Mouse (Mus musculus) hindbrain, embryonic 10.5 days (tissue): ENCODE measurements around the gene Bcorl1. TPM values are rescaled to one million over a fixed set of nuclear protein-coding genes. Genes with fewer than 3 reads are reported as not detected.

Experiments used
- DNase-seq: peaks from one replicate; pipeline ENCODE4 v3.0.0-alpha.2; 2017; ENCODE audit warnings: low spot score
- H3K27ac ChIP-seq: fragments of 300-500 bp; sonication (generic); 2 replicates; pipeline ENCODE4 v1.5.1; 2016; ENCODE audit warnings: mild to moderate bottlenecking, moderate library complexity
- H3K27me3 ChIP-seq: fragments of 300-500 bp; sonication (generic); 2 replicates; pipeline ENCODE4 v1.6.1; 2016; ENCODE audit warnings: mild to moderate bottlenecking; ENCODE audit not compliant: poor library complexity, insufficient read depth, severe bottlenecking
- H3K36me3 ChIP-seq: fragments of 300-500 bp; sonication (generic); 2 replicates; pipeline ENCODE4 v1.6.1; 2016; ENCODE audit warnings: mild to moderate bottlenecking, moderate library complexity
- H3K4me1 ChIP-seq: fragments of 300-500 bp; sonication (generic); replicated peaks from 2 replicates; pipeline ENCODE4 v1.6.1; 2016; ENCODE audit warnings: mild to moderate bottlenecking
- H3K4me3 ChIP-seq: fragments of 300-500 bp; sonication (generic); 2 replicates; pipeline ENCODE4 v1.5.1; 2016; ENCODE audit warnings: mild to moderate bottlenecking, moderate library complexity
- H3K9me3 ChIP-seq: fragments of 300-500 bp; sonication (generic); 2 replicates; pipeline ENCODE4 v1.6.1; 2016; ENCODE audit warnings: mild to moderate bottlenecking, moderate library complexity
- WGBS: fragments of 180-500 bp; shearing (Covaris S2); methylation state at CpG from one replicate; pipeline ENCODE4 v1.1.7; 2016; 5-methylcytosine and 5-hydroxymethylcytosine counted together
- polyA plus RNA-seq: library from polyadenylated mRNA; unstranded; fragments of >200 nt; fragmentation: Nextera tagmentation; extraction: Ambion mirVana; gene quantifications from 2 replicates; pipeline ENCODE4 v1.2.1, GENCODE M21; 2016

Bcorl1 gene
- polyA plus RNA-seq, 1 experiment from 2014 or later, result 5.4 TPM

- 19% methylated on average over 30 of the region's 30 CpGs for WGBS
- no peak for DNase-seq
- Histone ChIP-seq H3K9me3 (peaks cover 11% of the 10 kb centered on the region; the same call in 1 of the 2 replicates), H3K4me3 (peak overlapping the region; percentile 63), H3K27ac (peak overlapping the region; percentile 82), H3K27me3 (peaks cover 24% of the 10 kb centered on the region), H3K4me1 (peaks cover 19% of the 10 kb centered on the region), H3K36me3 (no peaks in the 10 kb centered on the region)
Observed at GRCm38 (mm10) chrX:48343966-48344642, 2.9 kb downstream of the Bcorl1 start.

DNA sequence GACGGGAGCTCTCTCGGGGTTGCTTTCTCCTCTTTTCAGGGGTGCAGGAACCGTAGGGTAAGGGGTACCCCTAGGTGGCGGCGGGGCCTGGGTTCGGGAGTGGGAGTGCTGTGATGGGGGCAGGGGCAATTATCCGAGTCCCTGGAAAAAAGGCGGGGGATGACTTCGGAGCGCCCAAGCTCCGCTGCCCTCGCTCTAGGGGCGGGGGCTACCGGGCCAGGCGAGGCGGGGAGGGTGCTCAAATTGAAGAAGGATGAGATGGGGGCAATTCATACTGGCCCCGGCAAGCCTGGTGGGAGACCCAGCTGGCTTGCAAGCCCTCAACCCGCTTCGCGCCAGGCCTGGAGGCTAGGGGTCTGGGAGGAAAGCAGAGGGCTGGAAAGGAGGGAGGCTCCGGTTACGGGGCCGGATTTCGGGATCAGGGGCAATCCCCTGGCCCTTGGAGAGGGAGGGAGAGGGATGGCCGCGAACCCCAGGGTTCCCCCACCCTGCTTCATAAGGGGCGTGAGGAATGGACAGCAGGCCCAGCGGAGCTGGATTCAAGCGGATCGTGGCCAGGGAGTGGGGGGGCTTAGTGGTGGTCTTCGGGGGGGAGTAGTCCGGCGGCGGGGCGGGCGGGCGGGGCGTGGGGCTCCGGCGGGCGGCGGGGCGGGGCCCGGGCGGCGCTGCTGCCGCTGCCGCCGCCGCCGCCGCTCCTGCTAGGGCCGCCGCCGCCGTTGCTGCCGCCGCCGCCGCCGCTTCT is 3.7 kb downstream of the Bcorl1 start:
- peaks cover 11% of the 10 kb centered on the region; the same call in 1 of the 2 replicates for H3K9me3 ChIP-seq
- DNase-seq, result peak; percentile 50
- H3K4me3 ChIP-seq, result peak overlapping the region; percentile 63
- no peaks in the 10 kb centered on the region; the same call in 1 of the 2 replicates for H3K36me3 ChIP-seq
- WGBS, result 11% methylated on average over 52 of the region's 61 CpGs
- peaks cover 19% of the 10 kb centered on the region for H3K4me1 ChIP-seq
- peak overlapping the region; percentile 82 for H3K27ac ChIP-seq
- H3K27me3 ChIP-seq, result peaks cover 18% of the 10 kb centered on the region

GRCm38 (mm10) chrX:48345385-48345932 is 4.3 kb downstream of the Bcorl1 start:
- Histone ChIP-seq H3K9me3 (peaks cover 11% of the 10 kb centered on the region; the same call in 1 of the 2 replicates), H3K27ac (peak overlapping the region; percentile 82), H3K4me3 (peak overlapping the region; percentile 63), H3K36me3 (no peaks in the 10 kb centered on the region; the same call in 1 of the 2 replicates), H3K27me3 (peaks cover 18% of the 10 kb centered on the region), H3K4me1 (peaks cover 18% of the 10 kb centered on the region)
- WGBS, result 8% methylated on average over 43 of the region's 45 CpGs
- DNase-seq, result peak; percentile 29

GRCm38 (mm10) chrX:48355346-48355745 is 14.2 kb downstream of the Bcorl1 start:
- no peaks in the 10 kb centered on the region for H3K4me1 ChIP-seq
- no peak for DNase-seq
- no peaks in the 10 kb centered on the region for H3K36me3 ChIP-seq
- H3K27ac ChIP-seq, result no peak overlapping the region
- 89% methylated on average over 6 of the region's 6 CpGs for WGBS
- no peaks in the 10 kb centered on the region for H3K27me3 ChIP-seq
- H3K9me3 ChIP-seq, result no peaks in the 10 kb centered on the region
- H3K4me3 ChIP-seq, result no peak overlapping the region

- Histone ChIP-seq H3K9me3 (no peaks in the 10 kb centered on the region), H3K4me3 (no peak overlapping the region), H3K27me3 (no peaks in the 10 kb centered on the region), H3K27ac (no peak overlapping the region; the same call in 1 of the 2 replicates), H3K4me1 (peaks cover 11% of the 10 kb centered on the region), H3K36me3 (peaks cover 52% of the 10 kb centered on the region)
- 43% methylated on average over 15 of the region's 15 CpGs for WGBS
- peak; percentile 9 for DNase-seq
Observed at GRCm38 (mm10) chrX:48365836-48366577, 24.8 kb downstream of the Bcorl1 start.

GRCm38 (mm10) chrX:48367841-48368240 is 26.7 kb downstream of the Bcorl1 start:
- H3K4me1 ChIP-seq, result peaks cover 11% of the 10 kb centered on the region
- no peak overlapping the region for H3K27ac ChIP-seq
- H3K27me3 ChIP-seq, result no peaks in the 10 kb centered on the region
- WGBS, result 93% methylated on average over 9 of the region's 9 CpGs
- H3K36me3 ChIP-seq, result peaks cover 60% of the 10 kb centered on the region
- DNase-seq, result no peak
- H3K9me3 ChIP-seq, result no peaks in the 10 kb centered on the region
- no peak overlapping the region for H3K4me3 ChIP-seq

GRCm38 (mm10) chrX:48383643-48384042 is 42.5 kb downstream of the Bcorl1 start:
- Histone ChIP-seq H3K4me1 (0 out of 2 replicates have a peak, but pooled peaks cover 4% of the 10 kb centered on the region), H3K27ac (no peak overlapping the region), H3K9me3 (no peaks in the 10 kb centered on the region), H3K36me3 (peaks cover 77% of the 10 kb centered on the region), H3K4me3 (no peak overlapping the region), H3K27me3 (no peaks in the 10 kb centered on the region)
- peak; percentile 23 for DNase-seq
- 48% methylated on average over 7 of the region's 7 CpGs for WGBS

DNA sequence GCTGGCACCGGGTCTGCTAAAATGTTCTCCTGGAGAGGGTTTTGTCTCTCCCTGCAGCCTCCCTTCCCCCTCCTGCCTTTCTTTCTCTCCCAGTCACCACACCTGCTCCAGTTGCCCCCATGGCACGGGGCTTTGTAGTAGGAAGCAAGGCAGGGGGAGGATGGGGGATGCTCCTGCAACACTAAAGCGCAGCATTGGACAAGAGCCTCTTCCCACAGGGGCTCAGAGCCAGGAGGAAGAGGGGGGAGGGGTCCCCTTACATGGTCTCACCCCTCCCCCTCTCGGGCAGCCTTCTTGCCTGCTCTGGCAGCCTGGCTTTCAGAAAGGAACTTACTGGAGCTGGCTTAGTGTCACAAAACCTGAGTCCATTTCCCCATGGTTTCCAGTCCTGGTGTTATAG is 44.8 kb downstream of the Bcorl1 start:
- Histone ChIP-seq H3K27ac (no peak overlapping the region), H3K4me1 (0 out of 2 replicates have a peak, but pooled peaks cover 4% of the 10 kb centered on the region), H3K4me3 (no peak overlapping the region), H3K36me3 (peaks cover 83% of the 10 kb centered on the region), H3K27me3 (no peaks in the 10 kb centered on the region), H3K9me3 (no peaks in the 10 kb centered on the region)
- no peak for DNase-seq
- WGBS, result 45% methylated on average over 4 of the region's 4 CpGs

DNA sequence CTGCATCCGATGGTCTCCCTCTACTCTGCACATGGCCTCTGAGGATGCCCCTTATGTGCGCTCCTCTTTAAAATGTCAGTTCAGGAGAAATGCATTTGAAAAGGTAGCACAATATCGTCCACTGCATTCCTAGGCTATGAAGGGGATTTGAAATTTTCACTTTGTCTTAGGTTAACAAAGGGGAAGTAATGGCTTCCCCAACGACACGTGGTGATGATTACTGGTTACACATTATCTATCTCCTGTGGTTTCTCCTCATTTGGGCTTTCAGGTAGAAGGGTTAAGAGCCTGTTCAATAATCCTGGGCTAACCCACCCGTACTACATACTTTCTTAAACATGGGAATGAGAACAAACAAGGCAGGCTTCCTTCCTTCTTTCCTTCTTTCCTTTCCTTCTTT is 48.2 kb downstream of the Bcorl1 start:
- 87% methylated on average over 6 of the region's 6 CpGs for WGBS
- H3K27ac ChIP-seq, result no peak overlapping the region
- H3K4me3 ChIP-seq, result no peak overlapping the region
- peaks cover 87% of the 10 kb centered on the region for H3K36me3 ChIP-seq
- H3K4me1 ChIP-seq, result 0 out of 2 replicates have a peak, but pooled peaks cover 4% of the 10 kb centered on the region
- H3K27me3 ChIP-seq, result no peaks in the 10 kb centered on the region
- no peak for DNase-seq
- H3K9me3 ChIP-seq, result no peaks in the 10 kb centered on the region

- no peak overlapping the region for H3K27ac ChIP-seq
- H3K4me1 ChIP-seq, result no peaks in the 10 kb centered on the region
- no peaks in the 10 kb centered on the region for H3K27me3 ChIP-seq
- DNase-seq, result no peak
- H3K4me3 ChIP-seq, result no peak overlapping the region
- 78% methylated on average over 4 of the region's 4 CpGs for WGBS
- peaks cover 77% of the 10 kb centered on the region for H3K36me3 ChIP-seq
- no peaks in the 10 kb centered on the region for H3K9me3 ChIP-seq
Observed at GRCm38 (mm10) chrX:48399994-48400393, 58.8 kb downstream of the Bcorl1 start.

DNA sequence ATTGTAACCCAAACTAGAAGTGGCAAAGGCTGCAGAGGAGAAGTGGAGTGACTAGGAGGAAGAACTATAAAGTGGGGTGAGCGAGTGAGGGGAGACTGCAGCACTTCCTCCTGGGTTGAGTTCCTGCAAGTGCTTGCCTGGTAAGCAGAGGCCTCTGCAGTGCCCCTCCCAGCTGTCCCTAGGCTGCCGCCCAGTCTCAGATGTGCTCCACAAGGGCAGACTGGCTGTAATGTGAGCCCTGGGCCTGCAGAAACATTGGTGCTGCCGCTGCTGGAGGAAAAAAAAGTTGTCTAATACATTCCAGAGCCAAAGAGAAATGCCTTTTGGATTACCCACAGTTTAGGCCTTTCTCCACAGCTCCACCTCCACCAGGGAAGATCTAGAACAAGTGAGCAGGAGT is 64.0 kb downstream of the Bcorl1 start:
- Histone ChIP-seq H3K4me3 (no peak overlapping the region), H3K4me1 (no peaks in the 10 kb centered on the region; the same call in 1 of the 2 replicates), H3K36me3 (peaks cover 65% of the 10 kb centered on the region), H3K27ac (no peak overlapping the region), H3K9me3 (no peaks in the 10 kb centered on the region), H3K27me3 (no peaks in the 10 kb centered on the region)
- 48% methylated on average over 3 of the region's 3 CpGs for WGBS
- DNase-seq, result peak; percentile 12

GRCm38 (mm10) chrX:48409611-48410387 is 68.6 kb downstream of the Bcorl1 start:
- no peaks in the 10 kb centered on the region for H3K9me3 ChIP-seq
- H3K4me3 ChIP-seq, result peak overlapping the region; percentile 50
- no peaks in the 10 kb centered on the region; the same call in 1 of the 2 replicates for H3K4me1 ChIP-seq
- H3K36me3 ChIP-seq, result peaks cover 20% of the 10 kb centered on the region
- no peak overlapping the region for H3K27ac ChIP-seq
- WGBS, result 16% methylated on average over 36 of the region's 36 CpGs
- no peaks in the 10 kb centered on the region for H3K27me3 ChIP-seq
- DNase-seq, result peak; percentile 84
